Mouse (Mus musculus) duodenum, adult 2 months (tissue): ENCODE results near the gene Il17rb. TPM values are rescaled to one million over a fixed set of nuclear protein-coding genes. Genes with fewer than 3 reads are reported as not detected.

Experiments used
- polyA plus RNA-seq: library from polyadenylated mRNA; depleted of rRNA; stranded (reverse); fragments of >200 nt; gene quantifications from 2 replicates; pipeline ENCODE4 v1.2.3, GENCODE M21; 2012; ENCODE audit warnings: low replicate concordance; rRNA removed

Gene Il17rb
- 1.0 and 2.2 TPM in 2 replicates for polyA plus RNA-seq

DNA sequence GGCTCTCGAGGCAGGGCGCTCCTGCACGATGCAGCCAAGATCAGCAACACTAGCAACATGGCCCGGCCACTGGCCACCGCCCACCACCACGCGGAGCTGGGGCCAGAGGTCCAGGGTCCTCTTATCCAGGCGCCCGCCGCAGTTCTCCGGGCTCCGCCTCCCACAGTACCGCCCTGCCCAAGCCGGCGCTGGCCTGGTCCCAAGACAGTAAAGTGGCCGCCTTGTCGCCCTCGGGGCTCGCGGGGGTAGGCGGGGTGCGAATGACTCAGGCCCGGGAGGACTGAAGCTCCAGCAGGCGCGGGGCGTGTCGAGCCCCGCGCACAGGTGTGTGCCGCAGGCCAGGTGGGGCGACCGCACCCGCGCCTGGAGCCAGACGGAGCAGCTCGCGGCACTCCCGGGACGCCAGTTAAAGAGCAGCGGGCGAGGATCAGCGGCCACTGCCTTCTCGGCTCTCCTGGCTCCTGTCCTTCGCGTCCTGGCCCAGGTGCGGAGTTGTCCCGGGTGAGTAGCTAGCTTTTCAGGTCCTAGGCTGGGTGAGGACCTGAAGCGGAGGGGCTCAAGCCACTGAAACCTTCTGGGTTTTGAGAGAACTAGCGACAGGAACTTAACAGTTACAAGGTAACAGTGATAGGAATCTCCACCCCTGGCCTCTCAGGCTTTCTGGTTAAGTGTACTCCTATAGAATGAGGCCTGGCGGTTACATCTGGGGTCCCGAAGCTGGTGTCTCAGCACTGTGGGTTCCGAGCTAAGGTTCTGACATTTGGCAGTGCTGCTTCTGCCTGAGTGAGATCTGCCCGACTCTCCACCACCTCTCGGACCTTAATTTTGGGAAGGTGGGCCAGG is at the start of gene Il17rb, which contains the start of gene Chdh:
Gene Il17rb, minus strand, starts transcription at position 164 of the 843 bp plus-strand sequence.
Gene Chdh, plus strand, starts transcription at position 291 of the 843 bp plus-strand sequence.

DNA sequence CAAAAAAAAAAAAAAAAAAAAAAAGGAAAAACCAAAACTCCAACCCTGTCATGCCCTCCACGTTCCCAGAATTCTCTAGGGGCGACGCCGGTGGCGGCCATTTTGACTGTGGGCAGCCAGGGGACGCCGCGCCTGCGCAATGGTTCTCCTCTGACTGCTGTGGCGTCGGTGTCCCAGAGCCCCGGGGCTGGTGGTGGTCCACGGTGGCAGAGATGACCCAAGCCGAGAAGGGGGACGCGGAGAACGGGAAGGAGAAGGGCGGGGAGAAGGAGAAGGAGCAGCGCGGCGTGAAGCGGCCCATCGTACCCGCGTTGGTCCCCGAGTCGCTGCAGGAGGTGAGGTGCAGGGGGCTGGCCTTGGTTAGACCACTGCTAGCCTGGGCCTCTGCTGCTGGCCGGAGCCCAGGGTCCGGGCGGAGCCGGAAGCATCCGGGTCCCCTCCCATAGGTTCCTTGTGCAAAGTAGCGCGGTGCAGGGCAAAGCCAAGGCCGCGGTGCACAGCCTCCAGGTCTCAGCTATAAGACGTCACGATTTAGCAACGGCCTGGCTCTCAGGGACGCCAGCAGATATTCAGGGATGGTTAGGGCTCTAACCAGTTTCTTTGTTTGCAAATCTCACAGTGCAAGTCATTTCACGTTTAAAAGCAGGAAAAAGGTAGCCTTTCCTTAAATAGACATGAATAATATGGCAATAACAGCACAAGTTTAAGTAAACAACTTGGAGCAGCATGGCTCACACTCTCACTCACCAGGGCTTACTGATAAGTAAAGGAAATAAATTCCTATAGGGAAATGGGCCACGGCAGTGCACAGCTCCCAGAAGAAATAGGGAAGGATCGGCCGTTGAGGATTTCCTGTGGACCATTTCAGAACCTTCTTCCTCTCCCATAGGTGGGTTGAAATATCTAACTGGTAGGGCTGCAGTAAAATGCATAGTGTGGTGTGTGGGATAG is 30.2 kb downstream of the Il17rb start, which contains the start of gene Actr8:
Gene Actr8, plus strand, starts transcription at position 84 of the 951 bp plus-strand sequence.

GRCm38 (mm10) chr14:29968075-29968821 is 40.4 kb downstream of the Il17rb start, which contains the start of gene Selenok:
TSS of gene Selenok (plus strand) at chr14:29968308.

Other genes with a start within 250 kb of the Il17rb start
- 2.8 and 5.0 TPM in 2 replicates for gene Selenok, start 40.6 kb downstream of the Il17rb start, polyA plus RNA-seq
- gene Actr8, start 30.6 kb downstream of the Il17rb start, polyA plus RNA-seq, result 4.3 and 5.1 TPM in 2 replicates
- gene Chdh, start 127 bp upstream of the Il17rb start, polyA plus RNA-seq, result 39.6 and 55.0 TPM in 2 replicates